Mouse (Mus musculus) telencephalon, adult 2 months (tissue): ENCODE results near the gene Gata2.
A peak's percentile ranks its signal among the peaks of the same experiment; 100 is the strongest.
"Not testable (repeated sequence)": the region's sequence is repeated elsewhere in the genome, so short reads cannot be mapped to it uniquely, and the experiment has no call there.

Experiments used
- DNase-seq: peaks from one replicate; pipeline ENCODE4 v3.0.0-alpha.2; 2011; ENCODE audit warnings: low read depth, low spot score

Gata2 gene

DNA sequence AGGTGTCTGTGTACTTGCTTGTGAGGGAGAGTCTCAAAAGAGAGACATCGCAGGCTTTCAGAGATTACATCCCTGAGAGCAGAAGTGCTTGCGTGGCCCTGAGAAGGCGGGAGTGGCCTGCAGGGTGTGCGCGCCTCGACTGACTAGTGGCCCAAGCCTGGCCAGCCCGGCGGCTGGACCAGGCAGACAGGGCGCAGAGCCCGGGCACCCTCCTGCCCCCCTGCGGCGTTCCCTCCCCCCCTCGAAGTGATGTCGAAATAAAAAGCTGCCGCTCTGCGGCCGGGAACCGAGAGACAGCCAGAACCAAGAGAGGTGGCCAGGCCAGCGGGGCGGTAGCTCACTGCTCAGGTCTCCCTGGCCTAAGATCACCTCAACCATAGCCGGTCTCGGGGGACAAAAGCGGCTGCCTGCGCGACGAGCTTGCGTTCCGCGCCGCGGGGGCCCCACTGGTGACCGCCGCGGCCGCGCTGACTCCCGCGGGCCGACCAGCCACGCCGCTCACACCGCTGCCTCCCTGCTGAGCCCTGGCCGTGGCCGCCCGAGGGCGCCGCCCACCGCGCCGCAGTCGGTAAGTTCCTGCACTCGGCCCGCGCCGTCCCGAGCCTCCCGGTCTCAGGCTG is at the start of gene Gata2:
Gata2 (plus strand) TSS at position 459 of the 620 bp plus-strand sequence.
- no peak for DNase-seq

DNA sequence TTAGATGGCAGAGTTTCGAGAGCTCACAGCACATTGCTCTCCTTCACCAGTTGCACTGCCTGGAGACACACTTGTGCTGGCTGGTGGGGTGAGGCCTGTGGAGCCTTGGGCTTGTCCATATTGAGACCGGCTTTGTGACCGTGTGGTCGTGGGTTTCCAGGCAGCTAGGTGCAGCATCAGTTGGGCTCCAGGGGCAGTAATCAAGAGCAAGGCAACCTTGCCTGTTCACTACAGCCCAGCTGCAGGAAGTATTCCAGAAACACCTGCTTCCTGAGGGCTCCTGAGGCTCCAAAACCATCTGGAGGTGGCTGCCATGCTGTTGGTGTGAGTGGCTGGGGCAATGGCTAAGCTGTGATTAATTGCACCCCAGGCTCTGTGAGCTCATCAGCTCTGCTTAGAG is 47.9 kb upstream of the Gata2 start:
- no peak for DNase-seq

DNA sequence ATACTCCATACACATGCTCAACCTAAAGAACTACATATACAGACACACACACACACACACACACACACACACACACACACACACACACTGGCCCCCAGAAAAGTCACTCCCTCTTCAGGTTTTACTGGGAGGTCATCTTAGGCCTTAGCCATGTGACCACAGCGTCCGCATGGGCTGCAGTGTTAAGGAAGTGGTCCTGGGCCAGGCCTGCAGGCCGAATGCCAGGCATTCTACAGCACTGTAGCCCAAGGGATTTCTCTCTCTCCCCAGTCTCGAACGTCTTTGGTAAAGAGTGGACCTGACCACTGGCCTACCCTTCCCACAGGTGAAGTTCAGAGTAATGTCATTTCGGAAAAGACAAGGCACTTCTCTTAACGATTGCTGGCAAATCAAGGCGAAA is 47.1 kb upstream of the Gata2 start:
- DNase-seq = no peak

DNA sequence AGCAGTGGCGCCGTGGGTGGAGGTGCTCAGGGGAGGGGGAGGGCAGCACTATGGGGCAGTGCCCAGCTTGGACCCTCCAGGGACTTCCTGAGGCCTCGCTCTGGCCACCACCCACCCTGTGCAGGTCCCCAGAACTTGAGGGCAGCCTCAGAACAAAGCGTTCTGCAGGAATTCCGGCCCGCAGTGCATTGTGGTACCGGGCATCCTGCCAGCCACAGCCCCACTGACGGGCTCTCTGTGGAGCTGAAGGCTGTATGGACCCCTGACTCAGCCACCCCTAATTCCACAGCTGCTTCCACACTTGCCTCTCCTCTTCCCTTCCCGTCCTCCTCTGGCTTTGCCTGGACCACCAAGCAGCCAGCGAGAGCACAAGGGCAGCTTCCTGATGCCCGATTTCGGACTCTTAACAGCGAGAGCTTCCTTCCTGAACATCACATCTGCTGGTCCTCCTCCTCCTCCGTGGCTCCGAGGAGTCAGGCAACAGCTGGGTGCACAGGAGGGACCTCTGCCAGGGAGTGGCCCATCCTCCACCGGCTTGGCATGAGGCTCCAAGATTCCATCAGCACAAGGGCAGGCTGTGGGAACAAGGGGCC is 46.2 kb upstream of the Gata2 start:
- DNase-seq = peak; percentile 29

DNA sequence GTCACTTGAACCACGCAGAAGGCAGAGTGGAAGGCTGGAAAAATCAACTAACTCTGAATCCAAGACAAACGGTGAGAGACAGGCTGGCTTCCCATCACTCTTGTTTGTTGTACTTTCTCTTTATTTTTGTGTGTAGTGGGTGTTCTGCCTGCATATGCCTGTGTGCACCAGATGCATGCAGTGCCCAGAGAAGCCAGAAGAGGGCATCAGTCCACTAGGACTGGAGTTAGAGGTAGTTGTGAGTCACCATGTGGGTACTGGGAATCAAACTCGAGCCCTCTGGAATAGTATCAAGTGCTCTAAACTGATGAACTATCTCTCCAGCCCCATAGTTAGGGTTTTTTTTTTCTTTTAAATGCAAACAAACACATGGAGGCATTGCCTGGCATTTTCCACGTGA is 42.4 kb upstream of the Gata2 start:
- DNase-seq = no peak

DNA sequence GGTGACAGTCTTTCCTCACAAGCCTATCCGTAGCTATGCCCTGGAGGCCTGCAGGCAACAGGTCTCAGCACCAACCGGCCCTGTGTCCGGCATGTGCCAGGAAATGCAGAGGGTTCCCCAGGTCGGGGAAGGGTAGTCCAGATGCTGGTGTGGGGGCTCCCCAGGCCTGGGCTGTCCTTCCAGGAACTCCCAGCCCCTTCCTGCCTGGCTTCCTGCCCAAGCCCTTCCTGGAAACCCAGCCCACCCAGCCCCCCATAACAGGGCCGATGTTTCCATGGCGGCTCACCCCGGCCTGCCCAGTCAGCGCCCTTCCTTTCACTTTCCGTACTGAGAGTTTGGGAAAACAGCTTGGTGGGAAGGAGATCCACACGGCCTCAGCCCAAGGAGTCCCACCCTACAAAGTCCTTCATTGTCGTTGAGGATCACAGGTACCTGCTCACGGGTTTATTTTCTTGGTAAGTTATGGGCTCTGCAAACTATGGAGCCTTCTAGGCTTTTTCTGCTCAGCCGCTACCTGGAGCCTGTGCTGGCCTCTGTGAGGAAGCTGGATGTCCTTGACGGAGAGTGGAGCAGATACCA is 41.5 kb upstream of the Gata2 start:
- no peak for DNase-seq

DNA sequence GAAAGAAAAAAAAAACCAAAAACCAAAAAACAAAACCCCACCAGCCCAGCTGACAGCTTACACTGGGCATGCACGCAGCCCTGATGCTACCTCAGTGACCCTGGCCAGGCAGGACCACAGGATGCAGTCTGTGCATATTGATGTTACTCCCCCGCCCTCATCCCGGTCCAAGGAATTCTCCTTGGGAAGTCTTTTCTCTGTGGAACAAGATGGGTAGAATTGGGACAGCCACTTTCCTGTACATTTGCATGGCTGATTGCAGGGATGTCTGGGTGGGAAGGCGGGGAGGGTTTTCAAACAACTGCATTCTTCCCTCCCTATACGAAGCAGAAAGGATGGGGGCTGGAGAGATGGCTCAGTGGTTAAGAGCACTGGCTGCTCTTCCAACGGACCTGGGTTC is 40.7 kb upstream of the Gata2 start:
- no peak for DNase-seq

DNA sequence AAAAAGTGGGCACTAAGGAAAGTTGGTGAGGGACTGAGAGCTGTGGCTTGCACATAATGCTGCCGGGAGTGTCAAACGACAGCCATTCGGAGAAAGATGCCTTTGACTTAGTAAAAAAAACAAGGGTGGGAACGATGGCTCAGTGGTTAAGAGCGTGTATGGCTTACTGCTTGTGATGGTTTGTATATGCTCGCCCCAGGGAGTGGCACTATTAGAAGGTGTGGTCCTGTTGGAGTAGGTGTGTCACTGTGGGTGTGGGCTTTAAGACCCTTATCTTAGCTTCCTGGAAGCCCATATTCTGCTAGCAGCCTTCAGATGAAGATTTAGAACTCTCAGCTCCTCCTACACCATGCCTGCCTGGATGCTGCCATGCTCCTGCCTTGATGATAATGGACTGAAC is 38.1 kb upstream of the Gata2 start:
- not testable (repeated sequence) for DNase-seq

DNA sequence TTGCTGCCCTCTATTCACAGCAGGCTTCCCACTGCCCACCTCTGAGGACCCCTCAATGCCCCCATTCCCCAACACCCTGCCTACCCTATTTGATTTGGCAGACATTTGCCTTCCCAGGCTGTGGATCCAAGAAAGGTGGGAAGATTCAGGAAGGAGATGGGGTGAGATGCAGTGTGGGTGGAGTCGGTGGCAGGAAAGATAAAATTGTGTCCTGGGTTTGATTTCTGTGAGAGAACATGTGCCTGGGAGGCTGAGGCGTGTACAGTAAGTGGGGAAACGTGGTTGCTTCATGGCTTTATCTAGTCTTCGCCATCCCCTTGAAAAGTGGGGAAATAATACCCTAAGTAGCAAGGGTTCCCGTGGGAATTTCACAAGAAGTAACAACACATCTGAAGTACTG is 34.9 kb upstream of the Gata2 start:
- DNase-seq = peak; percentile 19

DNA sequence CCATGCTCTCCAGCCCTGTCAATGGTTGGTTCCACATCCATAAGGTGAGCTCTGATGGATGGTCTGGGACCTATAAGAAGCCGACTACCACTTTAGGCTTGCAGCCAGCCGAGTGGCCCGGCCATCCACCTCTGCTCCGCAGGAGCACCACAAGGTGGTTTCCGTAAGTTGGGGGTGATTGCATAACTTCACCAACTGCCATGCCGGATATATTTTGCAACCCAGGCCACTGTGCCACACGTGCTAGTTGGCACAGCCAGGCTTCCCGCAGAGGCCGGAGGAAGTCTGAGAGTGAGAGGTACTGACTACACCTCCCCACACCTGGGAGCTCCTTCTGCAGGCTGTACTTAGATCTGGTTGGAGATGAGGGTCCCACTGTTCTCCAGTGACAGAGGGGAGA is 27.6 kb upstream of the Gata2 start:
- no peak for DNase-seq

DNA sequence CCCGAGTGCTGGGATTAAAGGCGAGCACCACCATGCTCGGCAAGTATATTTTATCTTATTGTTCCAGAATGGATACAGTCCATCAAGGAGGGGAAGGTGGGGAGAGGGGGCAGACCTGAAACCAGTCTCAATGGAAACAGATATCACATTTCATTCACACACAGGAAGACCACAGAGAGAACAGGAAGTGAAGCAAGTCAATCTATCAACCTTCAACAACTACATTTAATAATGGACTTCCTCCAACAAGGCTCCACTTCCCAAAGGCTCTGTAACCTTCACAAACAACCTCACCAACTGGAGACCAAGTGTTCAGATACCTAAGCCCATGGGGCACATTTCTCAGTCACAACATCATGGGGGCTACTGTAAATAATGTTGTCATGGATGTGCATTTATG is 19.5 kb upstream of the Gata2 start:
- DNase-seq = no peak

DNA sequence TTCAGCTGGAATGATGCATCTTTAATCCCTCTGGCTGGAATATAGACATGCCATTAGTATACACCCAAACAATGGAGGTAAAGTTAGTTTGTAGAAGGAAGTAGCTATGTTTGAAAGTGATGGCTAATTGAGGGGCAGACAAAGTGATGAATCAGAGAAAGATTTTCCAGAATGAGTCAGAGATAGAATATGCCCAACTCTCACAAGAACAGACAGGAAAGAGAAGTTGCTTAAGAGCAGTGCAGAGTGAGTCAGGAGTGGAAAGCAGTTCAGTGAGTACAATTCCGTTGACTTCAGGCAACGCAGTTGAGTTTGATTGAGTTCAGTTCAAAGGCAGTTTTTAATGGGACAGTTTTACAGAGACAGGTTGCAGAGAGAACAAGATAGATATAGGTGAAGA is 19.0 kb upstream of the Gata2 start:
- DNase-seq = no peak

DNA sequence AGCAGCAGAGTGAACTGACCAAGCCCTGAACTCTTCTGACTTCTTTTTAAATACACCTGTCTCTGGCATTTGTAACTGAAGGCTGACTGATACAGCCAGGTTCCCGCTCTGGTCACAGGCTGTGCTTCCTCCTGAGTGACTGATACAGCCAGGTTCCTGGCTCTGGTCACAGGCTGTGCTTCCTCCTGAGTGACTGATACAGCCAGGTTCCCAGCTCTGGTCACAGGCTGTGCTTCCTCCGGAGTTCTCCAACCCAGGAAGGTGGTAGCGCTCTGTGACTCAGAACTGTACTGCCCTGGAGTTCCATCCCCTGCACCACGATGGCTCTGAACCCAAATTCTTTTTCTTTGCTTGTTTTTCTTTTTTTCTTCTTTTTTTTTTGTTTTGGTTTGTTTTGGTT is 9.0 kb upstream of the Gata2 start:
- no peak for DNase-seq

DNA sequence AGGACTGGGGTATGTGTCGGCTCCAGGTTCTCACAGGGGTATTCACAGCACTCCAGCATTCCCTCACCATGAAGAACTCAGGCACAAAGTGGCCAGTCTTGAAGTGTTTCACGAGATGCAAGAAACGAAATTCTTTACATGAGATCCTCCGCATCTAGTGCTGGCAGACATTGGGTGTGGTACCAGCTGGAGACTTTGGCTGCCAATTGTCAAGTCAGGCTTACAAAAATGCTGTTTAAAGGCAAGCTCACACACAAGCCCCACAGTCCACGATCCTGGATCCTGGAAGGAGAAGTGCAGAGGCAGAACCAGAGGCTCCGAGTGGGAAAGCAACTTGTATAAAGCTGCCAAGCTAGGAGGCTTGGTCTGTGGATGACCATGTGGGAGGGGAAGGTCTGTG is 5.5 kb upstream of the Gata2 start:
- DNase-seq = peak; percentile 65

DNA sequence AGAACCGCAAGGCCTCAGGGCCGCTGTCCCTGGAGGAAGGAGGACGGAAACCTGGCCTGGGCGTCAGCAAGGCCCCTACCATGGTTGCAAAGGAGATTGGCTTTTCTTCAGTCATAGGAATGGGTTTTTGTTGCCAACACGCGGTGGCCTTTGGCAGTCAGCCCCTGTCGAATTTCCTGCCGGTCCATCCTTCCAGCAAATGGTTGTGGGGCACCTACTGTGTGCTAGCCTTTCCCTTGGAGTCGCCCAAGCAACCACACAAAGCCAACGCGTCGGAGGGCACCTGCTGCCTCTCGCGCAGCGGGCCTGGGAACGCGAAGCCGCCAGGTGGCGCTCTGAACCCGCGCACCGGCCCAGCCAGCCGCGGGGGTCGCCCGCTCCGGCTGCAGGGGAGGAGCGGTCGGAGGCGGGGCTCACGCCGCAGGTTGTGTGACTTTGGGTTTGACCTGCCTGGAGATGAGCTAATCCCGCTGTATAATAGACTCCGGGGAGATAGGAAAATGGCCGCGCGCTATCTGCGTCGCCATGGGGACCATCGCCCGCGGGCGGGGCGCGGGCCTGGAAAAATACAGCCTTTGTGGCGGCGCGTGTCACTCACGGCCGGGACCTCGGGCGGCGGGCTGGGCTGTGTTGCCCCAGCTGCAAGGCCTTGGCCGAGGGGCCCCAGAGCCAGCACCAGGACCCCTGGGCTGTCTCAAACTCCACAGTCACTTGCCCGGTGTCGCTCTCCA is 4.2 kb upstream of the Gata2 start:
- DNase-seq = no peak

DNA sequence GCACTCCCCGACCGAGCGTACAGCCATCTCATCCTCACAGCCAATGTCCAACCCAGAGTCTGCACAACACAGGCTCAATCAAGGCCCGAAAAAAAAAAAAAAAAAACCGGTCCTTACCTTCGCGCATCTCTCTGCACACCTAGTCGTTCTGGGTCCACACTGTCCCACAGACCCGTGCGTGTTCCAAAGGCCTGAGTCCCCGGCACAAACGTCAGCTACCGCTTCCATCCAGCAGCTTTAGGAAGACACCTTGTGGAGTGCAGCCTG is 3.7 kb upstream of the Gata2 start:
- DNase-seq = no peak

DNA sequence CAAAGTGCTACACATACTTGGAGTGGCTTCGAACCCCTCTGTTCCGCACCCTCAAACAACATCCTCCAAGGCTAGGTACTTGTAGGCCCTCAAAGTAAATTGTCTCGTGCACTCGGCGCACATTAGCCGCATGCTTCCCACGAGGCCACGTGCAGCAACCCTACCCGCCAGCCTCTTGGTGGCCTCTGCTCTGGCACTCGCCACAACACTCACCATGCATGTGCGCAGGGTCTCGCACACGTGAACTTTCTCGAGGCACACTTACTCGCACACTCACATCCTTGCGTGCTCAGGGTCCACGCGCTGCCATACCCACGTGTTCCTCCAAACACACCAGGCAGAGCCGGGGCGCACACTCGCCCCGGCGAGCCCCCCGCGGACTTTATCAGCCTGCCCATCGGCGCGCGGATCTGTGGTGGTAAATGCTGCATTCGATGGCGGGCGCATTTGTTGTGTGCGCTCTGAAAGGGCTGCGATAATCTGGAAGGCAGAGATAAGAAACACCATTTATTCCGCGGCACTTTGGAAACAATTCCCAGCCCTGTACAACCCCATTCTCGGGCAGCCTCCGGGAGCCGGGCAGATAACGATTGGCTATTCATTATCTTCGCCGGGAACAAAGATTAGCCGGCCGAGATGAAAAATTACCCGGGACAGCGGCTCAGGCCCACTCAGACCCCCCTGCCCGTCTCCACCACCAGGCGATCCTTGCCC is 3.2 kb upstream of the Gata2 start:
- DNase-seq = no peak

DNA sequence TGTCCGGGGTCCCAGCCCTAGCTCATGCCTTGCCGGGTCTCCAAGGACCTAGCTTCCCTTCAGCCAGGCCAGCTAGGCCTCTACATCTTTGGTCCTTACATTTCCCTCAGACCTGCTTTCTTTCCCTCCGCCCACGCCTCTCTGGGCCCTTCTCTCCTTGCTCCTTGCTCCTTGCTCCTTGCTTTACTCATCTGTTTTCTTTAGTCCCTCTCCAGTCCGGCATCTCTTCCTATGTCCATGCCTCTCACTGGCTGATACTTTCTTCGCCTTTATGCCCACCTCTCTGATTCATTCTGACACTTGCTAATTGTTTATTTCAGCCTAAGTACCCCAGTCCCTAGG is 2.7 kb upstream of the Gata2 start:
- no peak for DNase-seq

DNA sequence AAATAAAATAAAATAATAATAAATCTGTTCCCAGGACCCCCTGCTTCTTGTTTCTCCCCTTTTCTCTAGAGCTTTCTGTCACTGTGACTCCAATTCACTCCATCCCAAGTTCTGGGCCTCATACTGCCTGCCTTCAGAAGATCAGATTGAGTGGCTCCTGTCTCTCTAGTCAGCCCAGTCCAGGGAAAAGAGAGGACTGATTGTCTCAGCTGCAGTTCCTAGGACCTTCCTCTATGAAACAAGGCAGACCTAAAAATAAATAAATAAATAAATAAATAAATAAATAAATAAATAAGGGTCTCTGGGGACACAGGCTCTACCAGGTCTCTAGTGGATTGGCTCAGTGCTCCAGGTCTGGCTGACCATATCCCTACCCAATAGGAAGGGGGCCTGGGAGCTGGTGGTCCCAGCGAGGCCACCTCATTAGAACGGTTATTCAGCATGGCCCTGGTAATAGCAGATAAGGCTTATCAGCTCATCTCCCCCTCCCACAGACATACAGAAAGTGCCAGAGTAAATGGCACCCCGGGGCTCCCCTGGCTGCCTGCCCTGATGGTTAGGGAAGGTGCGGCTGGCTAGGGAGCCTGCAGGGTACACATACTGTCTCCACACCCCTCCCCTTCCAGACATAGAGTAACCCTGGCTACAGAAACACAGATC is 2.1 kb upstream of the Gata2 start:
- DNase-seq = no peak

DNA sequence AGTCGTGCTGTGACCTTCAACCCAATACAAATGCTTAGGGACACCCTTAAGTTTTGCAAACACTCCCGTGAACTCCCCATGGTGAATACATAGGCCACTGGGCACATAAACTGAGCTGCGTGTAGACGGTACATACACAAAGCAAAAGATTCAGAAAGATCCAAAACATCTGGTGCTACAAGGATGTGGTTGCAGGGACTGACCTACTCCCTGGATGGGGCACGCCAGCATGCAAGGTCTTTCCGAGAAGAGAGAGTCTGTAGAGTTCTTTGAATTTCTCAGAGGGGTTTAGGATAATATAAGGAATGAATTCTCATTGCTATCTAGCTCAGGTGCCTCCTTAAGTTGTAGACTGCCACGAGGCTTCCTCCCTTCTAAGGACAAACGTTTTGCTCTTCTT is 935 bp upstream of the Gata2 start:
- no peak for DNase-seq

DNA sequence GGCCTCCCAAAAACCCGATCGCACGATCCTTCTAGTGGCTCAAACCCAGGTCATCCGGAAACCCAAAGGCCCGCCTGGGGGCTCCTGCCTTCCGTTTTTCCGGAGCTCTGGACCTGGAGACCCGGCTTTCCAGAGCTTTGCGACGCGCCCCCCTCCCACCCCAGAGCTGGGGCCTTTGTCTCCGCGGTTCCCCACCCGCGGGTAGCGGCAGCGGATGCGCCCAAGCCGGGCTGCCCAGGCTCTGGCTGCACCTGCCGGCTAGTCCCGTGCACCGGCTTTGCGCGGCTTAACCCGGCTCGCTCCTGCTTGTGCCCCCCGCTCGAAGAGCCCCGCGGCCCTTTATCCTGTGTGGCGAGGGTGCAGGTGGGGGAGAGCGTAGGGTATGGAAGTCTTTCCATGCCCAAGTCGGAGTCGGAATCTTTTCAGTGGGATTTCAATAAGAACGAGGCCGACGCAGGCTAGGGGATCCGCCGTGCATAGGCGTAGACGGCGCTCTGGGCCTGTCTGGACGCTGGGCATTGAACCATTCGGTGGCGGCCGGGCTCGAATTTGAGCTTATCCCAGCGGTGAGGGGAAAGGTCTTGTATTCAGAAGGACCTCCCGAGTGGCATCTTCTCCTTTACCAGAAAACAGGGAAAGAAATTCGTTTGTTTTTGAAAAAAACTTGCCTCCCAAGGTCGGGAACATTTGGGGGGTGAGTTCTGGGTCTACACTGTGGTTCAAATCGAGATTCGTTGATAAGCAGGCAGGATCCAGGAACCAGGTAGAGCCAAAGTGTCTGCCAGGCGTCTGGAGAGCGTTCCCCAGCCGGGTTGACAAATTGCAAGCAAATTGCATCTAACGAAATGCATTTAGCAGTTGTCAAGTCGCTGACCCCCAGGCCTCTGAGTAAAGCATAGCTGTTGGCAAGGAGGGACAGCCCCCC is 624 bp downstream of the Gata2 start:
- DNase-seq = no peak
